Mouse (Mus musculus) heart, embryonic 16.5 days (tissue): ENCODE measurements around the gene Cyp51. TPM values are rescaled to one million over a fixed set of nuclear protein-coding genes. Genes with fewer than 3 reads are reported as not detected.

Source experiments
- ATAC-seq: fragments of 200-750 bp; cut with Nextera tagmentation; replicated peaks from 2 replicates; pipeline ENCODE4 v1.8.0; 2017; ENCODE audit warnings: moderate number of reproducible peaks; ENCODE audit not compliant: insufficient read depth, low FRiP score; ENCODE audit errors: extremely low read depth
- H3K27ac ChIP-seq: fragments of 300-500 bp; sonication (generic); 2 replicates; pipeline ENCODE4 v1.5.1; 2014; ENCODE audit warnings: mild to moderate bottlenecking, low read length, control low read depth, moderate library complexity
- H3K27me3 ChIP-seq: fragments of 300-500 bp; sonication (generic); 2 replicates; pipeline ENCODE4 v1.6.1; 2014; ENCODE audit warnings: low read length, mixed read lengths; ENCODE audit not compliant: control insufficient read depth, insufficient read depth
- H3K36me3 ChIP-seq: fragments of 300-500 bp; sonication (generic); 2 replicates; pipeline ENCODE4 v1.6.1; 2014; ENCODE audit not compliant: control insufficient read depth, insufficient read depth
- H3K4me1 ChIP-seq: fragments of 300-500 bp; sonication (generic); 2 replicates; pipeline ENCODE4 v1.6.1; 2014; ENCODE audit warnings: low read length, mixed read lengths; ENCODE audit not compliant: control insufficient read depth, insufficient read depth
- H3K4me2 ChIP-seq: fragments of 300-500 bp; sonication (generic); 2 replicates; pipeline ENCODE4 v1.6.1; 2014; ENCODE audit warnings: low read depth, mild to moderate bottlenecking, control low read depth, low read length
- H3K4me3 ChIP-seq: fragments of 300-500 bp; sonication (generic); 2 replicates; pipeline ENCODE4 v1.5.1; 2014; ENCODE audit warnings: mild to moderate bottlenecking, control low read depth, low read length
- H3K9ac ChIP-seq: fragments of 300-500 bp; sonication (generic); 2 replicates; pipeline ENCODE4 v1.6.1; 2014; ENCODE audit warnings: low read length, control low read depth
- H3K9me3 ChIP-seq: fragments of 300-500 bp; sonication (generic); replicated peaks from 2 replicates; pipeline ENCODE4 v1.6.1; 2016; ENCODE audit warnings: low read length; ENCODE audit not compliant: control insufficient read depth
- WGBS: fragments of 180-500 bp; shearing (Covaris S2); extraction: QIAGEN DNeasy Blood & Tissue Kit; methylation state at CpG from one replicate; pipeline ENCODE4 v1.1.7; 2014; 5-methylcytosine and 5-hydroxymethylcytosine counted together
- polyA plus RNA-seq: library from polyadenylated mRNA; unstranded; fragments of >200 nt; fragmentation: Nextera tagmentation; extraction: Ambion mirVana; gene quantifications from 2 replicates; pipeline ENCODE4 v1.2.1, GENCODE M21; 2015

Gene Cyp51
- polyA plus RNA-seq, 1 experiment from 2014 or later, result 24.4 TPM

- Histone ChIP-seq H3K4me1 (no peaks in the 10 kb centered on the region), H3K27ac (no peak overlapping the region), H3K36me3 (peaks cover 38% of the 10 kb centered on the region), H3K4me2 (no peak overlapping the region), H3K9ac (no peak overlapping the region), H3K4me3 (no peak overlapping the region), H3K27me3 (no peaks in the 10 kb centered on the region), H3K9me3 (no peaks in the 10 kb centered on the region)
- WGBS, result 87% methylated on average over 5 of the region's 5 CpGs
- no peak for ATAC-seq
These were observed 16.4 kb downstream of the Cyp51 start for GRCm38 (mm10) chr5:4088190-4088589.

- ATAC-seq, result no peak
- Histone ChIP-seq H3K4me3 (no peak overlapping the region), H3K4me2 (no peak overlapping the region), H3K27ac (no peak overlapping the region), H3K4me1 (no peaks in the 10 kb centered on the region), H3K9ac (no peak overlapping the region), H3K27me3 (no peaks in the 10 kb centered on the region), H3K9me3 (no peaks in the 10 kb centered on the region), H3K36me3 (peaks cover 42% of the 10 kb centered on the region)
- WGBS, result 92% methylated on average over 4 of the region's 4 CpGs
These were observed 18.2 kb downstream of the Cyp51 start for GRCm38 (mm10) chr5:4086309-4086708.

DNA sequence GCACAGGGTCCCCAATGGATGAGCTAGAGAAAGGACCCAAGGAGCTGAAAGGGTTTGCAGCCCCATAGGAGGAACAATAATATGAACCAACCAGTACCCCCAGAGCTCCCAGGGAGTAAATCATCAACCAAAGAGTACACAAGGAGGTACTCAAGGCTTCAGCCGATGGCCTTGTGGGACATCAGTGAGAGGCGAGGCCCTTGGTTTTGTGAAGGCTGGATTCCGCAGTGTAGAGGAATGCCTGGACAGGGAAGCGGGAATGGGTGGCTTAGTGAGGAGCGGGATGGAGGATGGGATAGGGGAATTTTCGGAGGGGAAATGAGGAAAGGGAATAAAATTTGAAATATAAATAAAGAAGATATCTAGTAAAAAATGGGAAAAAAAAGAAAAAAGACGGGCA is 19.6 kb downstream of the Cyp51 start:
- ATAC-seq, result no peak
- WGBS, result 92% methylated on average over 7 of the region's 7 CpGs
- Histone ChIP-seq H3K9me3 (no peaks in the 10 kb centered on the region), H3K27me3 (no peaks in the 10 kb centered on the region), H3K4me3 (no peak overlapping the region), H3K4me2 (no peak overlapping the region), H3K27ac (no peak overlapping the region), H3K9ac (no peak overlapping the region), H3K4me1 (no peaks in the 10 kb centered on the region), H3K36me3 (peaks cover 43% of the 10 kb centered on the region)

DNA sequence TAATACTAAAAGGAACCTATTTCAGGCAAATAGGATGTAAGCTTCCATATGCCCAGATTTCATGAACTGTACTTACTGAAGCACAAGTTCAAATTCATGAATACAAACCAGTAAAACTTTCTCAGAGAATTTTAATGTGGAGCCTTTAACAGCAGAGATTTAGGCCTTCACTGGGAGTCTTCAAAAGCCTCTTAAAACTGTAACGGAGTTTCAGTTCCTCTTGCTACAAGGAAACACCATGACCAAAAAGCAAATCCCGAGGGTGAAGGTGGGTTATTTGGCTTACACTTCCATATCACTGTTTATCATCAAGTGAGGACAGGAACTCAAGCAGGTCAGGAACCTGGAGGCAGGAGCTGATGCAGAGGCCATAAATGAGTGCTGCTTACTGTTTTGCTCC is 23.0 kb downstream of the Cyp51 start:
- H3K9me3 ChIP-seq, result no peaks in the 10 kb centered on the region
- H3K36me3 ChIP-seq, result peaks cover 43% of the 10 kb centered on the region
- H3K4me2 ChIP-seq, result no peak overlapping the region
- H3K9ac ChIP-seq, result no peak overlapping the region
- no peaks in the 10 kb centered on the region for H3K4me1 ChIP-seq
- H3K4me3 ChIP-seq, result no peak overlapping the region
- no peak overlapping the region for H3K27ac ChIP-seq
- H3K27me3 ChIP-seq, result no peaks in the 10 kb centered on the region
- no peak for ATAC-seq
- 82% methylated on average over 2 of the region's 2 CpGs for WGBS

DNA sequence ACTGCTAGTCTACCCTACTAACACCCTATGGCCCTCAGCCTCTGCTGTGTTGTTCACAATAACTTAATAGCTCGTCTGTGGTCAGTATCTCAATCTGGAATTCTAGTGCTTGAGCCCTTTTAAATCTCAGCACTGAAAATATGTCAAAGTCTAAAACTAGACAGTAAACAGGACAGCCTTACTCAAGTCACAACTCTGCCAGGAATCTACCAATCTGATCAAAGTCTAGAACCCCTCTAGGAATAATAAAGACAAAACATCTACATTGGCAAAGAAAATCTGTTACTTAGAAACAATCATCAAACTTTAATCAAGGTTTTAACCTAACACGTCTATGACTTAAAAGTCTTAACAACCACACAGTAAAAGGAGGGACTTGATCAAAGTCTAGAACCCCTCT is 23.7 kb downstream of the Cyp51 start:
- WGBS, result 79% methylated on average over 2 of the region's 2 CpGs

GRCm38 (mm10) chr5:4079086-4079485 is 25.5 kb downstream of the Cyp51 start:
- H3K36me3 ChIP-seq, result peaks cover 39% of the 10 kb centered on the region
- no peak for ATAC-seq
- H3K9ac ChIP-seq, result no peak overlapping the region
- no peak overlapping the region for H3K4me2 ChIP-seq
- 92% methylated on average over 3 of the region's 3 CpGs for WGBS
- H3K4me3 ChIP-seq, result no peak overlapping the region
- no peaks in the 10 kb centered on the region for H3K9me3 ChIP-seq
- no peak overlapping the region for H3K27ac ChIP-seq
- no peaks in the 10 kb centered on the region for H3K4me1 ChIP-seq
- no peaks in the 10 kb centered on the region for H3K27me3 ChIP-seq

More for the DNA sequence above, 23.7 kb downstream of the Cyp51 start:
- H3K4me2 ChIP-seq, result no peak overlapping the region
- no peaks in the 10 kb centered on the region for H3K9me3 ChIP-seq
- H3K36me3 ChIP-seq, result peaks cover 40% of the 10 kb centered on the region
- no peak overlapping the region for H3K4me3 ChIP-seq
- no peak overlapping the region for H3K27ac ChIP-seq
- H3K4me1 ChIP-seq, result no peaks in the 10 kb centered on the region
- no peak for ATAC-seq
- no peak overlapping the region for H3K9ac ChIP-seq
- no peaks in the 10 kb centered on the region for H3K27me3 ChIP-seq

DNA sequence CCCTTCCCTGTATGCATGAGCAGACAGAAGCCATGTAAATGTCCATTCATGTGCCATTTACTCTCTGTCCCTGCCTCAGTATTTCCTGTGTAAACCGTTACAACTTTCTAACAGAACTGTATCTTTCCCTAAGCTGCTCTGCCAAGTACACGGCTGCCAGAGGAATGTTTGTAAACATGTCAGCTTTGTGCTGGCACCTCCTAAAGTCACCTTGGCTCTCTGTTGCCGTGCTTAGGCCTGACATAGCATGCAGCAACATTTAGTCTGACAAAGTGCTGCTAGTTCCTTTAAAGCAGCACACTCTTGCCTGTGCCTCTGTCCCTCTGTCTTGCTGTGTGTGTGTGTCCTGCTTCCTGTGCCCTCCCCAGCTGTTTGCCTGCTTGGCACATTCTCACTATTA is 37.3 kb downstream of the Cyp51 start:
- no peaks in the 10 kb centered on the region for H3K9me3 ChIP-seq
- H3K27me3 ChIP-seq, result no peaks in the 10 kb centered on the region
- WGBS, result 48% methylated on average over 3 of the region's 3 CpGs
- no peak; the same call in 1 of the 2 replicates for ATAC-seq
- no peak overlapping the region for H3K4me2 ChIP-seq
- peaks cover 5% of the 10 kb centered on the region; the same call in 1 of the 2 replicates for H3K4me1 ChIP-seq
- peaks cover 50% of the 10 kb centered on the region for H3K36me3 ChIP-seq
- peak overlapping the region; percentile 51 for H3K27ac ChIP-seq
- no peak overlapping the region for H3K9ac ChIP-seq
- no peak overlapping the region for H3K4me3 ChIP-seq

DNA sequence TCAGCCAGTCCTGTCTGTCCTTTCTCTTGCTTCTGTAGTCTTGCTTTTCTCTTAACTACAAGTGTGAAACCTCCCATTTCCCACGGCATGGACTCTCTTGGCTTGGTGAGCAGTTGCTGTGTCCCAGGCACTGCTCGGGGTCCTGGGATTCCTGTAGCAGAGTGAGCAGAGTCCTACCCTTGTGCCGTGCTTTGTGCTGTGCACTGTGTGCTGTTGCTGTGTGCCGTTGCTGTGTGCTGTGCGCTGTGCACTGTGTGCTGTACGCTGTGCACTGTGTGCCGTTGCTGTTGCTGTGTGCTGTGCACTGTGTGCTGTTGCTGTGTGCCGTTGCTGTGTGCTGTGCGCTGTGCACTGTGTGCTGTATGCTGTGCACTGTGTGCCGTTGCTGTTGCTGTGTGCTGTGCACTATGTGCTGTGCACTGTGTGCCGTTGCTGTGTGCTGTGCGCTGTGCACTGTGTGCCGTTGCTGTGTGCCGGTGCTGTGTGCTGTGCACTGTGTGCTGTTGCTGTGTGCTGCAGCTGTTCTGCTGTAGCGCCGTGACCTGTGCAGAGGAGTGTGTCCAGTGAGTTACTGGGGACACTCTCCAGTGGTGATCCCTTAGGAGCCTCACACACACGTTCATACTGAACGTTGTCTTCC is 38.0 kb downstream of the Cyp51 start:
- Histone ChIP-seq H3K4me2 (no peak overlapping the region), H3K4me1 (peaks cover 5% of the 10 kb centered on the region; the same call in 1 of the 2 replicates), H3K36me3 (peaks cover 50% of the 10 kb centered on the region), H3K4me3 (no peak overlapping the region), H3K9me3 (no peaks in the 10 kb centered on the region), H3K9ac (no peak overlapping the region), H3K27me3 (no peaks in the 10 kb centered on the region), H3K27ac (peak overlapping the region; percentile 51)
- WGBS, result 87% methylated on average over 18 of the region's 18 CpGs
- 0 out of 2 replicates have a peak, but pooled peaks have one; percentile 23 for ATAC-seq

DNA sequence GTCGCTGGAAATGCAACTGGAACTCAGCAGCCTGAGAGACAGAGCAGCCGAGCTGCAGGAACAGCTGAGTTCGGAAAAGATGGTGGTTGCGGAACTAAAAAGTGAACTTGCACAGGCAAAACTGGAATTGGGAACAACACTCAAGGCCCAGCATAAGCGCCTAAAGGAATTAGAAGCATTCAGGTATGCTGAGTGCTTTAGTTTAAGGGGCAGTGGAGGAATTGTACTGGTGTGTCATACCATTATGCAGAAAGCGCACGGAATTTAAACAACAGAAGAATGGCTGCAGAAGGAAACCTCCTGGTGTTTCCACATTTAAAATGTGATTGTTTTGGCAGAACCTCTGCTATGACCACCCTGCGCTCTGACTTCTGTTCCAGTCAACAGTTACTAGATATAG is 44.2 kb downstream of the Cyp51 start:
- WGBS, result 88% methylated on average over 8 of the region's 8 CpGs
- Histone ChIP-seq H3K4me2 (no peak overlapping the region), H3K9me3 (no peaks in the 10 kb centered on the region), H3K36me3 (peaks cover 44% of the 10 kb centered on the region), H3K4me1 (no peaks in the 10 kb centered on the region), H3K27ac (no peak overlapping the region), H3K9ac (no peak overlapping the region), H3K27me3 (no peaks in the 10 kb centered on the region), H3K4me3 (no peak overlapping the region)
- ATAC-seq, result no peak
